Mouse (Mus musculus): ENCODE data around the gene Nos1ap.

GRCm38 (mm10) chr1:170299496-170299895 lies 290.2 kb downstream of the Nos1ap start:
- no peak for TF ChIP-seq CTCF (IDR thresholded peaks at IDR 0.05; ENCODE audit: control insufficient read depth, insufficient read depth, insufficient read length)
- TF ChIP-seq USF1 (IDR thresholded peaks at IDR 0.05; ENCODE audit: low read depth), result no peak

Measured in C2C12 (cell line).